10 mouse cellular contexts compared by ENCODE assay signal in genomic region chr11:97797369-97798082, GRCm38 (mm10). TPM values are rescaled to one million over a fixed set of nuclear protein-coding genes. Genes with fewer than 3 reads are reported as not detected.
DNase-seq lines count a peak whose midpoint lies in the region; ATAC-seq and TF ChIP-seq lines count a peak whose summit lies in the region.
"Had no signal": no experiment of that assay in that cellular context is flagged by ENCODE, and none has a peak within 500 bp of the region (broad histone marks: within the 10 kb centered on the region; RNA-seq: fewer than 3 reads in every experiment).

No protein-coding gene starts in this region.

- H3K4me1 ChIP-seq in forebrain, postnatal 0 days (ENCODE audit: insufficient read depth) = peaks cover 12% of the 10 kb centered on the region; the same call in 1 of the 2 replicates
- H3K4me1 ChIP-seq in forebrain, embryonic 16.5 days (replicated peaks; ENCODE audit: control insufficient read depth, insufficient read depth, low read length) = peaks cover 24% of the 10 kb centered on the region
- H3K4me1 ChIP-seq in lung, embryonic 15.5 days = peaks cover 25% of the 10 kb centered on the region
- 0 out of 2 replicates have a peak, but pooled peaks cover 12% of the 10 kb centered on the region for H3K4me1 ChIP-seq in intestine, postnatal 0 days (replicated peaks; ENCODE audit: control insufficient read depth, insufficient read depth, low read length)
- H3K4me1 ChIP-seq in neural tube, embryonic 15.5 days = peaks cover 31% of the 10 kb centered on the region

- no peak for ATAC-seq in forebrain, postnatal 0 days
- no peak for ATAC-seq in forebrain, embryonic 16.5 days
- no peak for ATAC-seq in lung, embryonic 15.5 days (ENCODE audit: borderline replicate concordance, extremely low read depth, low FRiP score, low TSS enrichment)
- ATAC-seq in intestine, postnatal 0 days = no peak
- no peak for ATAC-seq in neural tube, embryonic 15.5 days (ENCODE audit: low FRiP score)

- H3K4me3 ChIP-seq in forebrain, postnatal 0 days (ENCODE audit: low read depth, low read length) = no peak overlapping the region
- no peak overlapping the region for H3K4me3 ChIP-seq in forebrain, embryonic 16.5 days (replicated peaks; ENCODE audit: low read length)
- H3K4me3 ChIP-seq in lung, embryonic 15.5 days = no peak overlapping the region
- H3K4me3 ChIP-seq in intestine, postnatal 0 days (ENCODE audit: low read depth, low read length) = no peak overlapping the region
- peak overlapping the region; percentile 96 for H3K4me3 ChIP-seq in neural tube, embryonic 15.5 days (replicated peaks)

- H3K4me2 ChIP-seq in forebrain, postnatal 0 days (ENCODE audit: low read depth) = peak overlapping the region; percentile 76; the same call in 1 of the 2 replicates
- H3K4me2 ChIP-seq in forebrain, embryonic 16.5 days (ENCODE audit: low read length) = no peak overlapping the region; the same call in 1 of the 2 replicates
- H3K4me2 ChIP-seq in lung, embryonic 15.5 days = peak overlapping the region; percentile 75; the same call in 1 of the 2 replicates
- H3K4me2 ChIP-seq in intestine, postnatal 0 days (replicated peaks; ENCODE audit: low read depth) = 0 out of 2 replicates have a peak overlapping the region, but pooled peaks have one; percentile 13
- peak overlapping the region; percentile 63 for H3K4me2 ChIP-seq in neural tube, embryonic 15.5 days

- no peak for DNase-seq in forebrain, postnatal 0 days
- DNase-seq in lung, postnatal 14 days = no peak
- no peak for DNase-seq in ovary, postnatal 14 days (ENCODE audit: low spot score)
- DNase-seq in right cerebral cortex, postnatal 36 days (ENCODE audit: low spot score in 2 of 2) = no peak

- 0 out of 2 replicates have a peak overlapping the region, but pooled peaks have one; percentile 0 for H3K27ac ChIP-seq in forebrain, postnatal 0 days (ENCODE audit: low read depth, low read length)
- no peak overlapping the region for H3K27ac ChIP-seq in forebrain, embryonic 16.5 days (ENCODE audit: low read length)
- H3K27ac ChIP-seq in lung, embryonic 15.5 days = peak overlapping the region; percentile 30; the same call in 1 of the 2 replicates
- no peak overlapping the region for H3K27ac ChIP-seq in intestine, postnatal 0 days (ENCODE audit: low read depth, low read length)
- H3K27ac ChIP-seq in neural tube, embryonic 15.5 days (replicated peaks) = peak overlapping the region; percentile 98

- no peaks in the 10 kb centered on the region for H3K9me3 ChIP-seq in forebrain, postnatal 0 days (ENCODE audit: low read length)
- H3K9me3 ChIP-seq in forebrain, embryonic 16.5 days (ENCODE audit: control insufficient read depth, low read length) = no peaks in the 10 kb centered on the region
- no peaks in the 10 kb centered on the region for H3K9me3 ChIP-seq in lung, embryonic 15.5 days
- no peaks in the 10 kb centered on the region for H3K9me3 ChIP-seq in intestine, postnatal 0 days (ENCODE audit: control insufficient read depth)
- H3K9me3 ChIP-seq in neural tube, embryonic 15.5 days (replicated peaks) = no peaks in the 10 kb centered on the region

- no peak overlapping the region for H3K9ac ChIP-seq in forebrain, postnatal 0 days
- H3K9ac ChIP-seq in forebrain, embryonic 16.5 days (replicated peaks; ENCODE audit: low read depth, low read length) = no peak overlapping the region
- 0 out of 2 replicates have a peak overlapping the region, but pooled peaks have one; percentile 0 for H3K9ac ChIP-seq in lung, embryonic 15.5 days
- H3K9ac ChIP-seq in intestine, postnatal 0 days (ENCODE audit: low read depth, low read length) = no peak overlapping the region
- H3K9ac ChIP-seq in neural tube, embryonic 15.5 days (replicated peaks) = no peak overlapping the region

- no peak for TF ChIP-seq CTCF in forebrain, postnatal 0 days (IDR thresholded peaks at IDR 0.05; ENCODE audit: low read depth)
- TF ChIP-seq CTCF in intestine, postnatal 0 days (IDR thresholded peaks at IDR 0.05; ENCODE audit: low read depth) = no peak

- WGBS in forebrain, postnatal 0 days = 64% methylated on average over 15 of the region's 15 CpGs
- WGBS in forebrain, embryonic 16.5 days = 64% methylated on average over 15 of the region's 15 CpGs
- WGBS in lung, embryonic 15.5 days = 59% methylated on average over 15 of the region's 15 CpGs
- 54% methylated on average over 15 of the region's 15 CpGs for WGBS in intestine, postnatal 0 days
- WGBS in neural tube, embryonic 15.5 days = 53% methylated on average over 15 of the region's 15 CpGs

- H3K27me3 ChIP-seq in forebrain, postnatal 0 days (ENCODE audit: insufficient read depth, low read length) = no peaks in the 10 kb centered on the region
- no peaks in the 10 kb centered on the region for H3K27me3 ChIP-seq in forebrain, embryonic 16.5 days (replicated peaks; ENCODE audit: control insufficient read depth, insufficient read depth, low read length)
- no peaks in the 10 kb centered on the region for H3K27me3 ChIP-seq in lung, embryonic 15.5 days
- H3K27me3 ChIP-seq in intestine, postnatal 0 days (replicated peaks; ENCODE audit: control insufficient read depth, insufficient read depth, low read length) = no peaks in the 10 kb centered on the region
- no peaks in the 10 kb centered on the region for H3K27me3 ChIP-seq in neural tube, embryonic 15.5 days (replicated peaks)

- no peaks in the 10 kb centered on the region for H3K36me3 ChIP-seq in forebrain, postnatal 0 days (ENCODE audit: insufficient read depth)
- no peaks in the 10 kb centered on the region for H3K36me3 ChIP-seq in forebrain, embryonic 16.5 days (ENCODE audit: control insufficient read depth, insufficient read depth)
- H3K36me3 ChIP-seq in lung, embryonic 15.5 days = no peaks in the 10 kb centered on the region
- H3K36me3 ChIP-seq in intestine, postnatal 0 days (ENCODE audit: control insufficient read depth, insufficient read depth) = no peaks in the 10 kb centered on the region
- H3K36me3 ChIP-seq in neural tube, embryonic 15.5 days = no peaks in the 10 kb centered on the region

RNA-seq across cellular contexts. Expression of gene Lasp1, which starts 1.3 kb away (rescaled TPM):
- total RNA-seq in forebrain, postnatal 0 days (2014; rRNA removed) = 142 and 153 TPM in 2 replicates
- 117 and 152 TPM in 2 replicates for polyA plus RNA-seq in forebrain, postnatal 0 days (2015; fragmentation: Nextera tagmentation; extraction: Ambion mirVana)
- 140 and 159 TPM in 2 replicates for polyA plus RNA-seq in forebrain, embryonic 16.5 days (2015; fragmentation: Nextera tagmentation; extraction: Ambion mirVana)
- polyA plus RNA-seq in lung, embryonic 15.5 days (2015; fragmentation: Nextera tagmentation; extraction: Ambion mirVana) = 153 and 160 TPM in 2 replicates
- polyA plus RNA-seq in intestine, postnatal 0 days (2015; fragmentation: Nextera tagmentation; extraction: Ambion mirVana) = 98.2 and 103 TPM in 2 replicates
- 136 and 143 TPM in 2 replicates for polyA plus RNA-seq in neural tube, embryonic 15.5 days (2015; fragmentation: Nextera tagmentation; extraction: Ambion mirVana)

RNA-seq across cellular contexts. Expression of gene Rpl23, which starts 15.3 kb away (rescaled TPM):
- total RNA-seq in forebrain, postnatal 0 days (2014; rRNA removed) = 310 and 470 TPM in 2 replicates
- polyA plus RNA-seq in forebrain, postnatal 0 days (2015; fragmentation: Nextera tagmentation; extraction: Ambion mirVana) = 346 and 490 TPM in 2 replicates
- polyA plus RNA-seq in forebrain, embryonic 16.5 days (2015; fragmentation: Nextera tagmentation; extraction: Ambion mirVana) = 298 and 306 TPM in 2 replicates
- polyA plus RNA-seq in lung, embryonic 15.5 days (2015; fragmentation: Nextera tagmentation; extraction: Ambion mirVana) = 457 and 490 TPM in 2 replicates
- polyA plus RNA-seq in intestine, postnatal 0 days (2015; fragmentation: Nextera tagmentation; extraction: Ambion mirVana) = 538 and 555 TPM in 2 replicates
- 314 and 372 TPM in 2 replicates for polyA plus RNA-seq in neural tube, embryonic 15.5 days (2015; fragmentation: Nextera tagmentation; extraction: Ambion mirVana)

RNA-seq across cellular contexts. Expression of gene 1700001P01Rik, which starts 21.8 kb away (rescaled TPM):
- not detected in 2 replicates for total RNA-seq in forebrain, postnatal 0 days (2014; rRNA removed)
- 0.27 and 0.33 TPM in 2 replicates for polyA plus RNA-seq in forebrain, postnatal 0 days (2015; fragmentation: Nextera tagmentation; extraction: Ambion mirVana)
- 0.57 and 0.85 TPM in 2 replicates for polyA plus RNA-seq in forebrain, embryonic 16.5 days (2015; fragmentation: Nextera tagmentation; extraction: Ambion mirVana)
- 0.85 TPM in 1 of 2 replicates, not detected in the other for polyA plus RNA-seq in lung, embryonic 15.5 days (2015; fragmentation: Nextera tagmentation; extraction: Ambion mirVana)
- polyA plus RNA-seq in intestine, postnatal 0 days (2015; fragmentation: Nextera tagmentation; extraction: Ambion mirVana) = not detected in 2 replicates
- 0.63 and 0.88 TPM in 2 replicates for polyA plus RNA-seq in neural tube, embryonic 15.5 days (2015; fragmentation: Nextera tagmentation; extraction: Ambion mirVana)
- total RNA-seq: megakaryocyte, adult 5-6 weeks had no signal
- polyA plus RNA-seq: large intestine, adult 2 months had no signal

RNA-seq across cellular contexts. Expression of gene Cwc25, which starts 31.2 kb away (rescaled TPM):
- total RNA-seq in forebrain, postnatal 0 days (2014; rRNA removed) = 15.2 and 15.5 TPM in 2 replicates
- 7.8 and 11.8 TPM in 2 replicates for polyA plus RNA-seq in forebrain, postnatal 0 days (2015; fragmentation: Nextera tagmentation; extraction: Ambion mirVana)
- polyA plus RNA-seq in forebrain, embryonic 16.5 days (2015; fragmentation: Nextera tagmentation; extraction: Ambion mirVana) = 17.1 and 19.5 TPM in 2 replicates
- polyA plus RNA-seq in lung, embryonic 15.5 days (2015; fragmentation: Nextera tagmentation; extraction: Ambion mirVana) = 15.6 and 18.5 TPM in 2 replicates
- 8.5 and 9.8 TPM in 2 replicates for polyA plus RNA-seq in intestine, postnatal 0 days (2015; fragmentation: Nextera tagmentation; extraction: Ambion mirVana)
- 16.2 and 16.4 TPM in 2 replicates for polyA plus RNA-seq in neural tube, embryonic 15.5 days (2015; fragmentation: Nextera tagmentation; extraction: Ambion mirVana)

RNA-seq across cellular contexts. Expression of gene B230217C12Rik, which starts 43.1 kb away (rescaled TPM):
- total RNA-seq in forebrain, postnatal 0 days (2014; rRNA removed) = 21.0 and 24.8 TPM in 2 replicates
- 28.6 and 31.5 TPM in 2 replicates for polyA plus RNA-seq in forebrain, postnatal 0 days (2015; fragmentation: Nextera tagmentation; extraction: Ambion mirVana)
- 21.1 and 24.1 TPM in 2 replicates for polyA plus RNA-seq in forebrain, embryonic 16.5 days (2015; fragmentation: Nextera tagmentation; extraction: Ambion mirVana)
- polyA plus RNA-seq in lung, embryonic 15.5 days (2015; fragmentation: Nextera tagmentation; extraction: Ambion mirVana) = 4.2 and 4.4 TPM in 2 replicates
- polyA plus RNA-seq in intestine, postnatal 0 days (2015; fragmentation: Nextera tagmentation; extraction: Ambion mirVana) = 1.8 and 2.0 TPM in 2 replicates
- 41.8 and 47.2 TPM in 2 replicates for polyA plus RNA-seq in neural tube, embryonic 15.5 days (2015; fragmentation: Nextera tagmentation; extraction: Ambion mirVana)

Comparison
In these comparisons a context has a peak if more than half of its experiments do, and no peak if none do; other contexts are left out.
1. H3K27ac ChIP-seq: peak in forebrain, postnatal 0 days (single experiment), lung, embryonic 15.5 days (single experiment) and neural tube, embryonic 15.5 days (single experiment); none in forebrain, embryonic 16.5 days (single experiment) and intestine, postnatal 0 days (single experiment).